Mouse (Mus musculus) heart, embryonic 11.5 days (tissue): ENCODE data around the gene Hist1h2ak. TPM values are rescaled to one million over a fixed set of nuclear protein-coding genes. Genes with fewer than 3 reads are reported as not detected.
A peak's percentile ranks its signal among the peaks of the same experiment; 100 is the strongest.
"Not testable (repeated sequence)": the region's sequence is repeated elsewhere in the genome, so short reads cannot be mapped to it uniquely, and the experiment has no call there.

Experiments
- ATAC-seq: fragments of 200-750 bp; cut with Nextera tagmentation; replicated peaks from 2 replicates; pipeline ENCODE4 v1.8.0; 2017; ENCODE audit warnings: moderate library complexity; ENCODE audit not compliant: insufficient number of reproducible peaks, low FRiP score, low TSS enrichment
- H3K27ac ChIP-seq: fragments of 300-500 bp; sonication (generic); 2 replicates; pipeline ENCODE4 v1.5.1; 2014; ENCODE audit warnings: mild to moderate bottlenecking, low read depth, low read length
- H3K27me3 ChIP-seq: fragments of 300-500 bp; sonication (generic); 2 replicates; pipeline ENCODE4 v1.6.1; 2014; ENCODE audit warnings: mild to moderate bottlenecking, low read length, mixed read lengths; ENCODE audit not compliant: control insufficient read depth, insufficient read depth
- H3K36me3 ChIP-seq: fragments of 300-500 bp; sonication (generic); 2 replicates; pipeline ENCODE4 v1.6.1; 2014; ENCODE audit warnings: mild to moderate bottlenecking, low read length, moderate library complexity, mixed read lengths; ENCODE audit not compliant: control insufficient read depth, insufficient read depth
- H3K4me1 ChIP-seq: fragments of 300-500 bp; sonication (generic); 2 replicates; pipeline ENCODE4 v1.6.1; 2014; ENCODE audit warnings: low read length; ENCODE audit not compliant: control insufficient read depth, insufficient read depth
- H3K4me2 ChIP-seq: fragments of 300-500 bp; sonication (generic); 2 replicates; pipeline ENCODE4 v1.6.1; 2014; ENCODE audit warnings: mild to moderate bottlenecking, moderate library complexity
- H3K4me3 ChIP-seq: fragments of 300-500 bp; sonication (generic); 2 replicates; pipeline ENCODE4 v1.5.1; 2014; ENCODE audit warnings: low read depth, low read length
- H3K9ac ChIP-seq: fragments of 300-500 bp; sonication (generic); 2 replicates; pipeline ENCODE4 v1.6.1; 2014; ENCODE audit warnings: mild to moderate bottlenecking, low read depth, low read length, moderate library complexity
- H3K9me3 ChIP-seq: fragments of 300-500 bp; sonication (generic); replicated peaks from 2 replicates; pipeline ENCODE4 v1.6.1; 2016; ENCODE audit warnings: low read length; ENCODE audit not compliant: control insufficient read depth
- WGBS: fragments of 180-500 bp; shearing (Covaris S2); extraction: QIAGEN DNeasy Blood & Tissue Kit; methylation state at CpG from one replicate; pipeline ENCODE4 v1.1.7; 2014; ENCODE audit not compliant: insufficient replicate concordance; 5-methylcytosine and 5-hydroxymethylcytosine counted together
- polyA plus RNA-seq: library from polyadenylated mRNA; unstranded; fragments of >200 nt; fragmentation: Nextera tagmentation; extraction: Ambion mirVana; gene quantifications from 2 replicates; pipeline ENCODE4 v1.2.1, GENCODE M21; 2014

Gene Hist1h2ak
- polyA plus RNA-seq, 1 experiment from 2014 or later = 3.1 TPM

- under 1% methylated on average over 38 of the region's 63 CpGs for WGBS
- Histone ChIP-seq H3K27ac (peak within 1 kb of the TSS; percentile 84), H3K4me1 (peaks cover 16% of the 10 kb centered on the region), H3K4me3 (peak within 1 kb of the TSS; percentile 39), H3K4me2 (peak within 1 kb of the TSS; percentile 61), H3K9ac (peak within 1 kb of the TSS; percentile 69; the same call in 1 of the 2 replicates)
- H3K36me3 ChIP-seq, H3K9me3 ChIP-seq, H3K27me3 ChIP-seq: not testable (repeated sequence)
- ATAC-seq = peak; percentile 95
Observed at GRCm38 (mm10) chr13:21786899-21787629, 33.4 kb upstream of the Hist1h2ak start, which contains the start of the genes Hist1h2an and Hist1h2bp. Hist1h2an (minus strand) TSS chr13:21787218. Hist1h2bp (plus strand) TSS chr13:21787461.

- 9% methylated on average over 8 of the region's 8 CpGs for WGBS
- peaks cover 16% of the 10 kb centered on the region for H3K4me1 ChIP-seq
- H3K27ac ChIP-seq = peak overlapping the region; percentile 84
- no peaks in the 10 kb centered on the region for H3K27me3 ChIP-seq
- H3K9me3 ChIP-seq = no peaks in the 10 kb centered on the region
- no peaks in the 10 kb centered on the region for H3K36me3 ChIP-seq
- ATAC-seq = no peak
- H3K9ac ChIP-seq = peak overlapping the region; percentile 69; the same call in 1 of the 2 replicates
- H3K4me2 ChIP-seq = peak overlapping the region; percentile 61
- peak overlapping the region; percentile 39 for H3K4me3 ChIP-seq
Observed at GRCm38 (mm10) chr13:21786189-21786898, 32.7 kb upstream of the Hist1h2ak start.

- Histone ChIP-seq H3K4me2 (peak overlapping the region; percentile 75), H3K27me3 (no peaks in the 10 kb centered on the region), H3K4me1 (peaks cover 13% of the 10 kb centered on the region; the same call in 1 of the 2 replicates), H3K9ac (peak overlapping the region; percentile 71), H3K36me3 (no peaks in the 10 kb centered on the region), H3K9me3 (no peaks in the 10 kb centered on the region), H3K4me3 (no peak overlapping the region), H3K27ac (peak overlapping the region; percentile 82)
- ATAC-seq = no peak
- WGBS = 39% methylated on average over 6 of the region's 6 CpGs
Observed at GRCm38 (mm10) chr13:21784311-21784710, 30.7 kb upstream of the Hist1h2ak start.

GRCm38 (mm10) chr13:21783734-21784161 lies 30.1 kb upstream of the Hist1h2ak start:
- no peaks in the 10 kb centered on the region for H3K36me3 ChIP-seq
- peak overlapping the region; percentile 75 for H3K4me2 ChIP-seq
- WGBS = 3% methylated on average over 9 of the region's 9 CpGs
- no peaks in the 10 kb centered on the region for H3K9me3 ChIP-seq
- peak overlapping the region; percentile 39 for H3K4me3 ChIP-seq
- no peaks in the 10 kb centered on the region for H3K27me3 ChIP-seq
- H3K9ac ChIP-seq = peak overlapping the region; percentile 71
- H3K27ac ChIP-seq = peak overlapping the region; percentile 82
- ATAC-seq = no peak
- H3K4me1 ChIP-seq = peaks cover 13% of the 10 kb centered on the region; the same call in 1 of the 2 replicates

GRCm38 (mm10) chr13:21783255-21783617 lies 29.6 kb upstream of the Hist1h2ak start, which contains the start of gene Hist1h3i:
Hist1h3i (minus strand) TSS chr13:21783370.
- Histone ChIP-seq H3K4me3 (peak within 1 kb of the TSS; percentile 39), H3K9me3 (no peaks in the 10 kb centered on the region), H3K27me3 (no peaks in the 10 kb centered on the region), H3K27ac (peak within 1 kb of the TSS; percentile 87), H3K36me3 (no peaks in the 10 kb centered on the region), H3K4me2 (peak within 1 kb of the TSS; percentile 75), H3K9ac (peak within 1 kb of the TSS; percentile 76), H3K4me1 (peaks cover 13% of the 10 kb centered on the region; the same call in 1 of the 2 replicates)
- WGBS = 0% methylated on average over 13 of the region's 20 CpGs
- ATAC-seq = peak; percentile 64

- Histone ChIP-seq H3K4me3 (peak overlapping the region; percentile 39), H3K9ac (peak overlapping the region; percentile 76), H3K4me1 (peaks cover 13% of the 10 kb centered on the region; the same call in 1 of the 2 replicates), H3K27ac (peak overlapping the region; percentile 87), H3K4me2 (peak overlapping the region; percentile 75)
- H3K36me3 ChIP-seq, H3K9me3 ChIP-seq, ATAC-seq, H3K27me3 ChIP-seq: not testable (repeated sequence)
- WGBS = 2% methylated on average over 17 of the region's 35 CpGs
Observed at GRCm38 (mm10) chr13:21782361-21783254, 29.0 kb upstream of the Hist1h2ak start.

GRCm38 (mm10) chr13:21781639-21782038 lies 28.0 kb upstream of the Hist1h2ak start:
- Histone ChIP-seq H3K9ac (no peak overlapping the region), H3K4me2 (no peak overlapping the region), H3K9me3 (no peaks in the 10 kb centered on the region), H3K27ac (0 out of 2 replicates have a peak overlapping the region, but pooled peaks have one; percentile 35), H3K27me3 (no peaks in the 10 kb centered on the region), H3K4me3 (no peak overlapping the region), H3K4me1 (peaks cover 13% of the 10 kb centered on the region; the same call in 1 of the 2 replicates), H3K36me3 (no peaks in the 10 kb centered on the region)
- 93% methylated on average over 1 of the region's 1 CpGs for WGBS
- ATAC-seq = no peak
